Comparison of ENCODE assay signal across 36 mouse cellular contexts in genomic region chr2:26158064-26158463, GRCm38 (mm10). TPM values are rescaled to one million over a fixed set of nuclear protein-coding genes. Genes with fewer than 3 reads are reported as not detected.
DNase-seq lines count a peak whose midpoint lies in the region; ATAC-seq lines count a peak whose summit lies in the region.
"Had no signal": no experiment of that assay in that cellular context is flagged by ENCODE, and none has a peak within 500 bp of the region (broad histone marks: within the 10 kb centered on the region; RNA-seq: fewer than 3 reads in every experiment).

No protein-coding gene starts in this region.

- 0 out of 2 replicates have a peak overlapping the region, but pooled peaks have one; percentile 7 for H3K4me2 ChIP-seq in neural tube, embryonic 12.5 days (replicated peaks)
- H3K4me2 ChIP-seq in midbrain, embryonic 14.5 days (ENCODE audit: low read length), result no peak overlapping the region
- peak overlapping the region; percentile 15 for H3K4me2 ChIP-seq in neural tube, embryonic 15.5 days
- H3K4me2 ChIP-seq: embryonic facial prominence, embryonic 12.5 days; heart, embryonic 13.5 days; limb, embryonic 13.5 days; liver, embryonic 11.5 days; lung, embryonic 15.5 days; midbrain, embryonic 12.5 days had no signal

- H3K36me3 ChIP-seq in neural tube, embryonic 12.5 days, result no peaks in the 10 kb centered on the region
- no peaks in the 10 kb centered on the region for H3K36me3 ChIP-seq in midbrain, embryonic 14.5 days (ENCODE audit: control insufficient read depth, insufficient read depth, low read length)
- no peaks in the 10 kb centered on the region for H3K36me3 ChIP-seq in neural tube, embryonic 15.5 days
- H3K36me3 ChIP-seq: embryonic facial prominence, embryonic 12.5 days; heart, embryonic 13.5 days; limb, embryonic 13.5 days; lung, embryonic 15.5 days; midbrain, embryonic 12.5 days had no signal

- no peak overlapping the region for H3K27ac ChIP-seq in neural tube, embryonic 12.5 days
- H3K27ac ChIP-seq in midbrain, embryonic 14.5 days (replicated peaks; ENCODE audit: low read depth, low read length), result peak overlapping the region; percentile 81; the same call in 1 of the 2 replicates
- peak overlapping the region; percentile 37; the same call in 1 of the 2 replicates for H3K27ac ChIP-seq in neural tube, embryonic 15.5 days (replicated peaks)
- H3K27ac ChIP-seq: embryonic facial prominence, embryonic 12.5 days; heart, embryonic 13.5 days; limb, embryonic 13.5 days; lung, embryonic 15.5 days; midbrain, embryonic 12.5 days; stomach, postnatal 0 days had no signal

- DNase-seq in heart, adult 11 months, result peak; percentile 71
- no peak for DNase-seq in heart, postnatal 14 days
- DNase-seq in neural tube, embryonic 10.5 days (ENCODE audit: extremely low spot score, low spot score), result no peak
- peak; percentile 36 for DNase-seq in midbrain, embryonic 14.5 days
- DNase-seq in layer of hippocampus, adult 9-10 months (ENCODE audit: low spot score), result no peak
- no peak for DNase-seq in embryo, embryonic 11 days
- DNase-seq: adrenal gland, postnatal 14 days; cerebellum, adult 11 months; cerebellum, adult 9-11 months; gastrocnemius, postnatal 25 days; heart, postnatal 10 days; kidney, adult 8-10 months; kidney, postnatal 10 days; layer of hippocampus, adult 9-11 months; right cerebral cortex, adult 18-20 months; right cerebral cortex, postnatal 4 days; thymus, adult 2 months; thymus, postnatal 36 days had no signal

- WGBS in neural tube, embryonic 12.5 days, result 66% methylated on average over 9 of the region's 9 CpGs
- 66% methylated on average over 9 of the region's 9 CpGs for WGBS in midbrain, embryonic 14.5 days
- WGBS in neural tube, embryonic 15.5 days, result 31% methylated on average over 9 of the region's 9 CpGs

- H3K9ac ChIP-seq in neural tube, embryonic 12.5 days, result no peak overlapping the region
- no peak overlapping the region for H3K9ac ChIP-seq in midbrain, embryonic 14.5 days (replicated peaks; ENCODE audit: low read length)
- no peak overlapping the region for H3K9ac ChIP-seq in neural tube, embryonic 15.5 days (replicated peaks)
- H3K9ac ChIP-seq: embryonic facial prominence, embryonic 12.5 days; heart, embryonic 13.5 days; limb, embryonic 13.5 days; lung, embryonic 15.5 days; midbrain, embryonic 12.5 days had no signal

- H3K4me1 ChIP-seq in neural tube, embryonic 12.5 days, result peaks cover 14% of the 10 kb centered on the region
- H3K4me1 ChIP-seq in midbrain, embryonic 14.5 days (ENCODE audit: control insufficient read depth, insufficient read depth, low read length), result peaks cover 26% of the 10 kb centered on the region
- peaks cover 36% of the 10 kb centered on the region for H3K4me1 ChIP-seq in neural tube, embryonic 15.5 days
- H3K4me1 ChIP-seq: embryonic facial prominence, embryonic 12.5 days; heart, embryonic 13.5 days; limb, embryonic 13.5 days; lung, embryonic 15.5 days had no signal

- no peaks in the 10 kb centered on the region for H3K9me3 ChIP-seq in neural tube, embryonic 12.5 days
- no peaks in the 10 kb centered on the region for H3K9me3 ChIP-seq in midbrain, embryonic 14.5 days (ENCODE audit: control insufficient read depth, low read length)
- H3K9me3 ChIP-seq in neural tube, embryonic 15.5 days (replicated peaks), result no peaks in the 10 kb centered on the region
- H3K9me3 ChIP-seq: embryonic facial prominence, embryonic 12.5 days; heart, embryonic 13.5 days; limb, embryonic 13.5 days; lung, embryonic 15.5 days; midbrain, embryonic 12.5 days had no signal

- intact Hi-C loops in heart, postnatal 14 days (cut with DNase I), result no loop called here

- H3K4me3 ChIP-seq in neural tube, embryonic 12.5 days, result no peak overlapping the region
- H3K4me3 ChIP-seq in midbrain, embryonic 14.5 days (replicated peaks; ENCODE audit: low read depth, low read length), result no peak overlapping the region
- no peak overlapping the region for H3K4me3 ChIP-seq in neural tube, embryonic 15.5 days (replicated peaks)
- H3K4me3 ChIP-seq: embryonic facial prominence, embryonic 12.5 days; heart, embryonic 13.5 days; limb, embryonic 13.5 days; lung, embryonic 15.5 days; midbrain, embryonic 12.5 days; myocyte had no signal

- ATAC-seq in neural tube, embryonic 12.5 days (ENCODE audit: low FRiP score, low read depth), result no peak
- no peak for ATAC-seq in midbrain, embryonic 14.5 days (ENCODE audit: low FRiP score, low TSS enrichment)
- ATAC-seq in neural tube, embryonic 15.5 days (ENCODE audit: low FRiP score), result peak; percentile 32; the same call in 1 of the 2 replicates
- ATAC-seq: forebrain, embryonic 14.5 days; intestine, embryonic 16.5 days; Patski had no signal

- H3K27me3 ChIP-seq in neural tube, embryonic 12.5 days (replicated peaks), result no peaks in the 10 kb centered on the region
- H3K27me3 ChIP-seq in midbrain, embryonic 14.5 days (ENCODE audit: control insufficient read depth, insufficient read depth, low read length), result no peaks in the 10 kb centered on the region
- no peaks in the 10 kb centered on the region for H3K27me3 ChIP-seq in neural tube, embryonic 15.5 days (replicated peaks)
- H3K27me3 ChIP-seq: embryonic facial prominence, embryonic 12.5 days; limb, embryonic 13.5 days; lung, embryonic 15.5 days; midbrain, embryonic 12.5 days; Patski had no signal

RNA-seq across cellular contexts. Expression of gene Nacc2, which starts 35.0 kb away (rescaled TPM):
- total RNA-seq in heart, postnatal 14 days (2021), result 10 to 100 TPM; 16.3 to 19.1 TPM
- polyA plus RNA-seq in neural tube, embryonic 12.5 days (2016; fragmentation: Nextera tagmentation; extraction: Ambion mirVana), result 15.0 and 15.2 TPM in 2 replicates
- 8.2 and 10.3 TPM in 2 replicates for polyA plus RNA-seq in midbrain, embryonic 14.5 days (2014; fragmentation: Nextera tagmentation; extraction: Ambion mirVana)
- 22.9 and 23.6 TPM in 2 replicates for polyA plus RNA-seq in neural tube, embryonic 15.5 days (2015; fragmentation: Nextera tagmentation; extraction: Ambion mirVana)

RNA-seq across cellular contexts. Expression of gene Lhx3, which starts 50.0 kb away (rescaled TPM):
- total RNA-seq in heart, postnatal 14 days (2021), result not detected
- 16.8 and 24.2 TPM in 2 replicates for polyA plus RNA-seq in neural tube, embryonic 12.5 days (2016; fragmentation: Nextera tagmentation; extraction: Ambion mirVana)
- not detected in 2 replicates for polyA plus RNA-seq in midbrain, embryonic 14.5 days (2014; fragmentation: Nextera tagmentation; extraction: Ambion mirVana)
- polyA plus RNA-seq in neural tube, embryonic 15.5 days (2015; fragmentation: Nextera tagmentation; extraction: Ambion mirVana), result 6.9 and 8.5 TPM in 2 replicates
- total RNA-seq: adrenal gland, postnatal 14 days; gastrocnemius, postnatal 25 days; heart, adult 8-10 months; heart, postnatal 10 days; megakaryocyte progenitor cell, adult 5-6 weeks; MEL had no signal
- polyA plus RNA-seq: forebrain, embryonic 14.5 days; limb, embryonic 13.5 days; liver, embryonic 11.5 days; liver, embryonic 16.5 days; lung, embryonic 15.5 days; myocyte; Patski; spleen, adult 2 months; stomach, postnatal 0 days had no signal

Comparison
In these comparisons a context has a peak if more than half of its experiments do, and no peak if none do; other contexts are left out.
1. DNase-seq: peak in heart, adult 11 months (single experiment) and midbrain, embryonic 14.5 days (single experiment); none in heart, postnatal 14 days (0 of 2), neural tube, embryonic 10.5 days (single experiment), layer of hippocampus, adult 9-10 months (single experiment) and embryo, embryonic 11 days (single experiment).